Mouse (Mus musculus) yolk sac, embryonic 10.5 days (tissue): ENCODE measurements around the gene Gjb5.

ENCODE experiments used
- DNase-seq: peaks from one replicate; pipeline ENCODE4 v3.0.0-alpha.2; 2017; ENCODE audit warnings: low spot score

Gjb5 gene

DNA sequence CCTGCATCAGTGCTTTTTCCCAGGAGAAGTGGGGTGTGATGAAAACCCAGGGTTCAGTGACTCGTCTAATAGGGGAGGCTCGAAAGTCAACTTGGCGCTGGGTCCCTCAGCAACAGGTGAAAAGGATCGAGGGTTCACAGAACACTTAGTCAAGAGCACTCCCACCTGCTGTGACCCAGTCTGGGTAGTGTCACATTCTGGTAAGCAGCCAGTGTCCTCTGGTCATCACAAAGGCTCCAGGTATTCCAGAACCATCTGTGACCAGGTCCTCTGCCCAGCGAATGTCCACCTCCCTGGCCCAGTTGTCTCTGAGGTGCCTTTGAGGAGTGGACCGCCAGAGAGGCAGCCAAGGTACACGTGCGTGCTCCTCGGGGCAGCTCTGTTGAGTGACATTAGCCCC lies 46.4 kb downstream of the Gjb5 start:
- no peak for DNase-seq

DNA sequence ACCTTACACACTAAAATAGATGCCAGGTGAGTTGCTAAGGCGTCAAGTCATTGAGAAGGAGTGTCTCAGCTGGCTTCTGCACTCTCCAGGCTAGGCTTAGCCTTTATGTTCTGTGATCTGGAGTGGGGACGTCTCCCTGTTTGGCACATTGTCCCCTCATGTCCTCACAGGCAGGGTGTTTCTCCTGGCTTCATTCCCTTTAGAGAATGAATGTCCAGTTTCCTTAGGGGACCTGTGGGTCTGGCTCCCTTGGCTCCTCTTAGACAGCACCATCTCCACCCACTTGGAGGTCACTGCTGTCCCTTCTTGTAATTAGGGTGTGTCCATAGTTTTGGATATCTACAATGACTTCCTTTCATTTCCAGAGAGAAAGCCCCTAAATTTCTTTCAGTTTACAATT lies 51.1 kb downstream of the Gjb5 start:
- DNase-seq = no peak
